ENCODE assay signal across 14 mouse cellular contexts in genomic region chr11:97276019-97276418, GRCm38 (mm10).
"Had no signal": no experiment of that assay in that cellular context is flagged by ENCODE, and none has a peak within 500 bp of the region (broad histone marks: within the 10 kb centered on the region; RNA-seq: fewer than 3 reads in every experiment).

No protein-coding gene starts in this region.

- H3K9me3 ChIP-seq: kidney, embryonic 15.5 days; neural tube, embryonic 15.5 days had no signal

- H3K27me3 ChIP-seq: kidney, embryonic 15.5 days; limb, embryonic 13.5 days; midbrain, embryonic 12.5 days; neural tube, embryonic 15.5 days had no signal

- H3K4me3 ChIP-seq: kidney, embryonic 15.5 days; limb, embryonic 13.5 days; midbrain, embryonic 12.5 days; neural tube, embryonic 15.5 days had no signal

- ATAC-seq: lung, postnatal 0 days had no signal

- DNase-seq: kidney, adult 2 months; kidney, postnatal 14 days; left cerebral cortex, postnatal 4 days; lung, adult 18-20 months; lung, postnatal 4 days; right cerebral cortex, adult 18-20 months; right cerebral cortex, postnatal 25 days; thymus, postnatal 4 days had no signal

- H3K27ac ChIP-seq: kidney, embryonic 15.5 days; limb, embryonic 13.5 days; liver, embryonic 14.5 days; midbrain, embryonic 12.5 days; neural tube, embryonic 15.5 days had no signal

- H3K36me3 ChIP-seq: kidney, embryonic 15.5 days; midbrain, embryonic 12.5 days; neural tube, embryonic 15.5 days had no signal

- H3K9ac ChIP-seq: kidney, embryonic 15.5 days; limb, embryonic 13.5 days; liver, embryonic 14.5 days; midbrain, embryonic 12.5 days; neural tube, embryonic 15.5 days had no signal

- H3K4me2 ChIP-seq: kidney, embryonic 15.5 days; limb, embryonic 13.5 days; midbrain, embryonic 12.5 days; neural tube, embryonic 15.5 days had no signal
